Mouse (Mus musculus) central nervous system, embryonic 11.5 days (tissue): ENCODE data around the gene Mmp20. TPM values are rescaled to one million over a fixed set of nuclear protein-coding genes. Genes with fewer than 3 reads are reported as not detected.

Experiments
- polyA plus RNA-seq: library from polyadenylated mRNA; depleted of rRNA; stranded (reverse); fragments of >200 nt; gene quantifications from 2 replicates; pipeline ENCODE4 v1.2.3, GENCODE M21; 2012; rRNA removed

Gene Mmp20
- not detected in 2 replicates for polyA plus RNA-seq

GRCm38 (mm10) chr9:7627931-7628330 is at the start of gene Mmp20:
Gene Mmp20 (plus strand): TSS chr9:7628231.

GRCm38 (mm10) chr9:7691790-7692189 is 63.8 kb downstream of the Mmp20 start, which contains the start of gene Mmp7:
Gene Mmp7 (plus strand): TSS chr9:7692090.

Other genes starting within 250 kb of the Mmp20 start
- gene Mmp1b, start 240.2 kb upstream of the Mmp20 start, polyA plus RNA-seq = not detected in 2 replicates
- gene Mmp3, start 182.4 kb upstream of the Mmp20 start, polyA plus RNA-seq = not detected in 2 replicates
- not detected in 2 replicates for gene Mmp10, start 125.9 kb upstream of the Mmp20 start, polyA plus RNA-seq
- gene Mmp8, start 69.8 kb upstream of the Mmp20 start, polyA plus RNA-seq = 0.02 and 0.10 TPM in 2 replicates
- not detected in 2 replicates for gene Mmp27, start 56.8 kb upstream of the Mmp20 start, polyA plus RNA-seq
- gene Mmp7, start 63.9 kb downstream of the Mmp20 start, polyA plus RNA-seq = not detected in 2 replicates
- 38.3 and 68.0 TPM in 2 replicates for gene Tmem123, start 135.8 kb downstream of the Mmp20 start, polyA plus RNA-seq
- 35.7 and 40.1 TPM in 2 replicates for gene Birc2, start 208.8 kb downstream of the Mmp20 start, polyA plus RNA-seq
- gene Birc3, start 245.0 kb downstream of the Mmp20 start, polyA plus RNA-seq = 5.5 and 6.6 TPM in 2 replicates